Mouse (Mus musculus) liver, adult 2 months (tissue): ENCODE results near the gene Wasl.

Experiments used
- CTCF ChIP-seq: fragments of 200-500 bp; IDR thresholded peaks from 2 replicates; pipeline ENCODE4 v1.5.1; 2011; ENCODE audit warnings: low read depth, low read length, control low read depth
- POLR2A ChIP-seq: fragments of 200-500 bp; IDR thresholded peaks from 2 replicates; pipeline ENCODE4 v1.6.1; 2011; ENCODE audit warnings: low read length, control low read depth; ENCODE audit not compliant: insufficient read depth; ENCODE audit errors: extremely low read depth

DNA sequence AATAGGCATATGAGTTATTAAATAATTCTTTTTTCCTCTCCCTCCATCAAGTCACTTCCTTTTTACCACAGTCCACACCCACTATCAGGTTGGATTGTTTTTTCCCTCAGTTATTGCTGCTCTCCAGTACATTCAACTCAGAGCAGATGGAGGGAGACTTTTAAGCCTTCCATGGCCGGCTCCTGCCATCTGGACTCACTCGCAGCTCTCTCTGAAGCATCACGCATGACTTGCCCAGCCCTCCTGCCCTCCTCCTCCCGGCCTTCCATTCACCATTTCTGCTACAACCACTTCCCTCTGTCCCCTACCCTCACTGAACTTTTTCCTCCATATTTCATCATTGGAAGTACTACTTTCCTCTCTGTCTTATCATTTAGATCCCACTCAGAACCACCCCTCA lies 48.1 kb downstream of the Wasl start:
- TF ChIP-seq CTCF = no peak
- TF ChIP-seq POLR2A = no peak
